Mouse (Mus musculus) lung, embryonic 15.5 days (tissue): ENCODE data around the gene Cdc34. TPM values are rescaled to one million over a fixed set of nuclear protein-coding genes. Genes with fewer than 3 reads are reported as not detected.
A peak's percentile ranks its signal among the peaks of the same experiment; 100 is the strongest.

Source experiments
- ATAC-seq: fragments of 200-750 bp; cut with Nextera tagmentation; 2 replicates; pipeline ENCODE4 v1.8.0; 2017; ENCODE audit warnings: moderate number of reproducible peaks, borderline replicate concordance; ENCODE audit not compliant: low FRiP score, low TSS enrichment; ENCODE audit errors: extremely low read depth
- H3K27ac ChIP-seq: fragments of 300-500 bp; sonication (generic); 2 replicates; pipeline ENCODE4 v1.5.1; 2015; ENCODE audit warnings: moderate library complexity, mild to moderate bottlenecking, inconsistent platforms
- H3K27me3 ChIP-seq: fragments of 300-500 bp; sonication (generic); 2 replicates; pipeline ENCODE4 v1.6.1; 2015; ENCODE audit warnings: inconsistent platforms
- H3K36me3 ChIP-seq: fragments of 300-500 bp; sonication (generic); 2 replicates; pipeline ENCODE4 v1.6.1; 2015; ENCODE audit warnings: inconsistent platforms
- H3K4me1 ChIP-seq: fragments of 300-500 bp; sonication (generic); 2 replicates; pipeline ENCODE4 v1.6.1; 2015; ENCODE audit warnings: inconsistent platforms
- H3K4me2 ChIP-seq: fragments of 300-500 bp; sonication (generic); 2 replicates; pipeline ENCODE4 v1.6.1; 2015; ENCODE audit warnings: inconsistent platforms, mild to moderate bottlenecking, moderate library complexity
- H3K4me3 ChIP-seq: fragments of 300-500 bp; sonication (generic); 2 replicates; pipeline ENCODE4 v1.5.1; 2015; ENCODE audit warnings: mild to moderate bottlenecking, inconsistent platforms
- H3K9ac ChIP-seq: fragments of 300-500 bp; sonication (generic); 2 replicates; pipeline ENCODE4 v1.6.1; 2015; ENCODE audit warnings: inconsistent platforms
- H3K9me3 ChIP-seq: fragments of 300-500 bp; sonication (generic); 2 replicates; pipeline ENCODE4 v1.6.1; 2016; ENCODE audit warnings: inconsistent platforms
- WGBS: fragments of 180-500 bp; shearing (Covaris S2); methylation state at CpG from one replicate; pipeline ENCODE4 v1.1.7; 2015; 5-methylcytosine and 5-hydroxymethylcytosine counted together
- polyA plus RNA-seq: library from polyadenylated mRNA; unstranded; fragments of >200 nt; fragmentation: Nextera tagmentation; extraction: Ambion mirVana; gene quantifications from 2 replicates; pipeline ENCODE4 v1.2.1, GENCODE M21; 2015

Gene Cdc34
- polyA plus RNA-seq, 1 experiment from 2014 or later = 82.0 TPM

GRCm38 (mm10) chr10:79660298-79660697 lies 21.7 kb upstream of the Cdc34 start:
- Histone ChIP-seq H3K4me1 (no peaks in the 10 kb centered on the region), H3K27ac (no peak overlapping the region), H3K27me3 (no peaks in the 10 kb centered on the region; the same call in 1 of the 2 replicates), H3K9ac (no peak overlapping the region), H3K9me3 (no peaks in the 10 kb centered on the region), H3K4me3 (no peak overlapping the region), H3K4me2 (no peak overlapping the region), H3K36me3 (no peaks in the 10 kb centered on the region)
- WGBS = 67% methylated on average over 2 of the region's 2 CpGs
- ATAC-seq = no peak

- no peak for ATAC-seq
Observed at GRCm38 (mm10) chr10:79661861-79662260, 20.1 kb upstream of the Cdc34 start.

GRCm38 (mm10) chr10:79664131-79664665 lies 17.8 kb upstream of the Cdc34 start, which contains the start of gene Madcam1:
Gene Madcam1, plus strand, starts transcription at chr10:79664559.
- ATAC-seq = no peak
- WGBS = 13% methylated on average over 13 of the region's 13 CpGs
- H3K4me1 ChIP-seq = no peaks in the 10 kb centered on the region
- H3K4me3 ChIP-seq = no peak within 1 kb of the TSS
- H3K9ac ChIP-seq = no peak within 1 kb of the TSS
- H3K27me3 ChIP-seq = no peaks in the 10 kb centered on the region; the same call in 1 of the 2 replicates
- H3K9me3 ChIP-seq = no peaks in the 10 kb centered on the region
- H3K4me2 ChIP-seq = no peak within 1 kb of the TSS
- H3K27ac ChIP-seq = no peak within 1 kb of the TSS
- no peaks in the 10 kb centered on the region for H3K36me3 ChIP-seq

More at GRCm38 (mm10) chr10:79661861-79662260, 20.1 kb upstream of the Cdc34 start:
- WGBS = 36% methylated on average over 3 of the region's 3 CpGs
- H3K4me1 ChIP-seq = no peaks in the 10 kb centered on the region
- no peaks in the 10 kb centered on the region for H3K36me3 ChIP-seq
- H3K4me3 ChIP-seq = no peak overlapping the region
- H3K9ac ChIP-seq = no peak overlapping the region
- no peaks in the 10 kb centered on the region for H3K27me3 ChIP-seq
- no peaks in the 10 kb centered on the region for H3K9me3 ChIP-seq
- no peak overlapping the region for H3K4me2 ChIP-seq
- H3K27ac ChIP-seq = no peak overlapping the region

GRCm38 (mm10) chr10:79665051-79665450 lies 16.9 kb upstream of the Cdc34 start:
- Histone ChIP-seq H3K9me3 (no peaks in the 10 kb centered on the region), H3K4me3 (no peak overlapping the region), H3K27ac (no peak overlapping the region), H3K36me3 (no peaks in the 10 kb centered on the region), H3K9ac (no peak overlapping the region), H3K27me3 (no peaks in the 10 kb centered on the region; the same call in 1 of the 2 replicates), H3K4me1 (peaks cover 1% of the 10 kb centered on the region), H3K4me2 (no peak overlapping the region)
- ATAC-seq = no peak
- WGBS = 78% methylated on average over 8 of the region's 8 CpGs

- Histone ChIP-seq H3K9ac (no peak overlapping the region), H3K4me2 (no peak overlapping the region), H3K27ac (no peak overlapping the region), H3K4me1 (peaks cover 8% of the 10 kb centered on the region), H3K4me3 (no peak overlapping the region), H3K36me3 (no peaks in the 10 kb centered on the region), H3K9me3 (no peaks in the 10 kb centered on the region), H3K27me3 (no peaks in the 10 kb centered on the region; the same call in 1 of the 2 replicates)
- no peak for ATAC-seq
- WGBS = 59% methylated on average over 9 of the region's 9 CpGs
Observed at GRCm38 (mm10) chr10:79666493-79666892, 15.5 kb upstream of the Cdc34 start.

- WGBS = 75% methylated on average over 5 of the region's 5 CpGs
- peaks cover 12% of the 10 kb centered on the region for H3K4me1 ChIP-seq
- H3K36me3 ChIP-seq = no peaks in the 10 kb centered on the region
- H3K9ac ChIP-seq = no peak overlapping the region
- ATAC-seq = no peak
- H3K4me3 ChIP-seq = no peak overlapping the region
- no peak overlapping the region for H3K4me2 ChIP-seq
- H3K27ac ChIP-seq = no peak overlapping the region
- no peaks in the 10 kb centered on the region; the same call in 1 of the 2 replicates for H3K27me3 ChIP-seq
- no peaks in the 10 kb centered on the region for H3K9me3 ChIP-seq
Observed at GRCm38 (mm10) chr10:79668076-79668475, 13.9 kb upstream of the Cdc34 start.

GRCm38 (mm10) chr10:79668771-79669575 lies 13.0 kb upstream of the Cdc34 start, which contains the start of gene Tpgs1:
Gene Tpgs1, plus strand, starts transcription at chr10:79669369.
- peak within 1 kb of the TSS; percentile 91 for H3K27ac ChIP-seq
- peak; percentile 78 for ATAC-seq
- peaks cover 12% of the 10 kb centered on the region for H3K4me1 ChIP-seq
- peak within 1 kb of the TSS; percentile 65 for H3K9ac ChIP-seq
- H3K4me2 ChIP-seq = peak within 1 kb of the TSS; percentile 91
- H3K9me3 ChIP-seq = no peaks in the 10 kb centered on the region
- no peaks in the 10 kb centered on the region; the same call in 1 of the 2 replicates for H3K27me3 ChIP-seq
- WGBS = under 1% methylated on average over 45 of the region's 45 CpGs
- peak within 1 kb of the TSS; percentile 80 for H3K4me3 ChIP-seq
- 0 out of 2 replicates have a peak, but pooled peaks cover 6% of the 10 kb centered on the region for H3K36me3 ChIP-seq

- no peaks in the 10 kb centered on the region; the same call in 1 of the 2 replicates for H3K27me3 ChIP-seq
- H3K27ac ChIP-seq = peak overlapping the region; percentile 91
- under 1% methylated on average over 47 of the region's 47 CpGs for WGBS
- peak; percentile 58; the same call in 1 of the 2 replicates for ATAC-seq
- H3K4me3 ChIP-seq = peak overlapping the region; percentile 80
- H3K4me2 ChIP-seq = peak overlapping the region; percentile 91
- peak overlapping the region; percentile 65 for H3K9ac ChIP-seq
- 0 out of 2 replicates have a peak, but pooled peaks cover 6% of the 10 kb centered on the region for H3K36me3 ChIP-seq
- H3K9me3 ChIP-seq = no peaks in the 10 kb centered on the region
- H3K4me1 ChIP-seq = peaks cover 12% of the 10 kb centered on the region
Observed at GRCm38 (mm10) chr10:79669576-79670057, 12.4 kb upstream of the Cdc34 start.

GRCm38 (mm10) chr10:79670071-79670888 lies 11.7 kb upstream of the Cdc34 start:
- 29% methylated on average over 15 of the region's 15 CpGs for WGBS
- peak; percentile 15; the same call in 1 of the 2 replicates for ATAC-seq

GRCm38 (mm10) chr10:79671396-79672087 lies 10.5 kb upstream of the Cdc34 start:
- H3K27me3 ChIP-seq = no peaks in the 10 kb centered on the region; the same call in 1 of the 2 replicates
- no peak overlapping the region for H3K4me3 ChIP-seq
- no peaks in the 10 kb centered on the region for H3K9me3 ChIP-seq
- peaks cover 12% of the 10 kb centered on the region for H3K4me1 ChIP-seq
- no peak overlapping the region for H3K9ac ChIP-seq
- no peak overlapping the region for H3K4me2 ChIP-seq
- WGBS = 49% methylated on average over 6 of the region's 6 CpGs
- no peak overlapping the region for H3K27ac ChIP-seq
- ATAC-seq = no peak
- 0 out of 2 replicates have a peak, but pooled peaks cover 6% of the 10 kb centered on the region for H3K36me3 ChIP-seq

More at GRCm38 (mm10) chr10:79670071-79670888, 11.7 kb upstream of the Cdc34 start:
- 0 out of 2 replicates have a peak, but pooled peaks cover 6% of the 10 kb centered on the region for H3K36me3 ChIP-seq
- peaks cover 12% of the 10 kb centered on the region for H3K4me1 ChIP-seq
- H3K9me3 ChIP-seq = no peaks in the 10 kb centered on the region
- peak overlapping the region; percentile 65 for H3K9ac ChIP-seq
- no peaks in the 10 kb centered on the region; the same call in 1 of the 2 replicates for H3K27me3 ChIP-seq
- peak overlapping the region; percentile 91 for H3K4me2 ChIP-seq
- peak overlapping the region; percentile 8; the same call in 1 of the 2 replicates for H3K27ac ChIP-seq
- H3K4me3 ChIP-seq = peak overlapping the region; percentile 80
